Mouse (Mus musculus) liver, adult 2 months (tissue): Measurements from ENCODE around the gene Ppp3ca. TPM values are rescaled to one million over a fixed set of nuclear protein-coding genes. Genes with fewer than 3 reads are reported as not detected.

ENCODE experiments used
- DNase-seq: peaks from one replicate; pipeline ENCODE4 v3.0.0-alpha.2; 2011; ENCODE audit warnings: low read depth, low spot score; ENCODE audit errors: extremely low read depth
- H3K27ac ChIP-seq: fragments of 200-500 bp; replicated peaks from 2 replicates; pipeline ENCODE4 v1.5.1; 2012; ENCODE audit warnings: low read depth, mild to moderate bottlenecking, control low read depth, inconsistent platforms, low read length; ENCODE audit not compliant: insufficient read depth
- H3K27me3 ChIP-seq: fragments of 200-500 bp; 2 replicates; pipeline ENCODE4 v1.6.1; 2012; ENCODE audit warnings: mild to moderate bottlenecking, moderate library complexity, low read length, inconsistent platforms; ENCODE audit not compliant: control insufficient read depth, insufficient read depth
- H3K36me3 ChIP-seq: fragments of 200-500 bp; 2 replicates; pipeline ENCODE4 v1.6.1; 2012; ENCODE audit warnings: low read length, inconsistent platforms; ENCODE audit not compliant: control insufficient read depth, insufficient read depth
- H3K4me1 ChIP-seq: fragments of 200-500 bp; 2 replicates; pipeline ENCODE4 v1.6.1; 2011; ENCODE audit warnings: low read length; ENCODE audit not compliant: control insufficient read depth, insufficient read depth
- H3K4me3 ChIP-seq: fragments of 200-500 bp; 2 replicates; pipeline ENCODE4 v1.5.1; 2011; ENCODE audit warnings: low read depth, mild to moderate bottlenecking, control low read depth, low read length, moderate library complexity; ENCODE audit not compliant: insufficient read depth
- H3K79me2 ChIP-seq: fragments of 200-500 bp; 2 replicates; pipeline ENCODE4 v1.6.1; 2012; ENCODE audit warnings: inconsistent platforms, mild to moderate bottlenecking, low read length, moderate library complexity; ENCODE audit not compliant: control insufficient read depth, insufficient read depth
- H3K9ac ChIP-seq: fragments of 200-500 bp; 2 replicates; pipeline ENCODE4 v1.6.1; 2012; ENCODE audit warnings: low read depth, mild to moderate bottlenecking, control low read depth, inconsistent platforms, low read length
- CTCF ChIP-seq: fragments of 200-500 bp; IDR thresholded peaks from 2 replicates; pipeline ENCODE4 v1.5.1; 2011; ENCODE audit warnings: low read depth, low read length, control low read depth
- POLR2A ChIP-seq: fragments of 200-500 bp; IDR thresholded peaks from 2 replicates; pipeline ENCODE4 v1.6.1; 2011; ENCODE audit warnings: low read length, control low read depth; ENCODE audit not compliant: insufficient read depth; ENCODE audit errors: extremely low read depth
- WGBS: fragments of 180-500 bp; shearing (Covaris S2); methylation state at CpG from one replicate; pipeline ENCODE4 v1.1.7; 2018; 5-methylcytosine and 5-hydroxymethylcytosine counted together
- polyA plus RNA-seq: library from polyadenylated mRNA; depleted of rRNA; stranded (reverse); fragments of >200 nt; gene quantifications from 2 replicates; pipeline ENCODE4 v1.2.3, GENCODE M21; 2012
- total RNA-seq: library from RNA; depleted of rRNA; stranded (reverse); fragments of >200 nt; gene quantifications from 2 replicates; pipeline ENCODE4 v1.2.3, GENCODE M21; 2014

The Ppp3ca gene
- total and polyA plus RNA-seq, 2 experiments: 9.8 to 23.0 TPM

GRCm38 (mm10) chr3:136744295-136744897 is 74.5 kb downstream of the Ppp3ca start:
- H3K9ac ChIP-seq: no peak overlapping the region
- 31% methylated on average over 10 of the region's 10 CpGs for WGBS
- H3K79me2 ChIP-seq: peaks cover 33% of the 10 kb centered on the region
- no peak overlapping the region for H3K4me3 ChIP-seq
- no peaks in the 10 kb centered on the region for H3K27me3 ChIP-seq
- peak; percentile 22 for DNase-seq
- H3K36me3 ChIP-seq: no peaks in the 10 kb centered on the region
- H3K4me1 ChIP-seq: peaks cover 7% of the 10 kb centered on the region
- H3K27ac ChIP-seq: no peak overlapping the region
- no peak for TF ChIP-seq CTCF
- no peak for TF ChIP-seq POLR2A

GRCm38 (mm10) chr3:136745456-136745855 is 75.5 kb downstream of the Ppp3ca start:
- TF ChIP-seq POLR2A (no peak), CTCF (no peak)
- Histone ChIP-seq H3K4me1 (peaks cover 7% of the 10 kb centered on the region), H3K4me3 (no peak overlapping the region), H3K9ac (no peak overlapping the region), H3K36me3 (no peaks in the 10 kb centered on the region), H3K27ac (no peak overlapping the region), H3K79me2 (peaks cover 34% of the 10 kb centered on the region), H3K27me3 (no peaks in the 10 kb centered on the region)
- WGBS: 50% methylated on average over 7 of the region's 7 CpGs
- no peak for DNase-seq

- no peaks in the 10 kb centered on the region for H3K36me3 ChIP-seq
- H3K4me1 ChIP-seq: peaks cover 7% of the 10 kb centered on the region
- DNase-seq: no peak
- 97% methylated on average over 6 of the region's 6 CpGs for WGBS
- no peak overlapping the region for H3K4me3 ChIP-seq
- no peaks in the 10 kb centered on the region for H3K27me3 ChIP-seq
- peaks cover 31% of the 10 kb centered on the region for H3K79me2 ChIP-seq
- no peak overlapping the region for H3K9ac ChIP-seq
- no peak overlapping the region for H3K27ac ChIP-seq
- no peak for TF ChIP-seq POLR2A
- no peak for TF ChIP-seq CTCF
Observed at GRCm38 (mm10) chr3:136748761-136749476, 79.0 kb downstream of the Ppp3ca start.

- Histone ChIP-seq H3K27ac (no peak overlapping the region), H3K9ac (no peak overlapping the region), H3K36me3 (no peaks in the 10 kb centered on the region), H3K4me1 (peaks cover 4% of the 10 kb centered on the region), H3K4me3 (no peak overlapping the region), H3K79me2 (peaks cover 31% of the 10 kb centered on the region), H3K27me3 (no peaks in the 10 kb centered on the region)
- no peak for TF ChIP-seq POLR2A
- TF ChIP-seq CTCF: no peak
- no peak for DNase-seq
Observed at GRCm38 (mm10) chr3:136749477-136749797, 79.5 kb downstream of the Ppp3ca start.

- no peaks in the 10 kb centered on the region for H3K36me3 ChIP-seq
- TF ChIP-seq CTCF: no peak
- no peak for TF ChIP-seq POLR2A
- 50% methylated on average over 2 of the region's 2 CpGs for WGBS
- no peak overlapping the region for H3K27ac ChIP-seq
- no peak overlapping the region for H3K4me3 ChIP-seq
- H3K79me2 ChIP-seq: peaks cover 30% of the 10 kb centered on the region; the same call in 1 of the 2 replicates
- H3K4me1 ChIP-seq: peaks cover 2% of the 10 kb centered on the region; the same call in 1 of the 2 replicates
- DNase-seq: peak; percentile 17
- H3K27me3 ChIP-seq: no peaks in the 10 kb centered on the region
- H3K9ac ChIP-seq: no peak overlapping the region
Observed at GRCm38 (mm10) chr3:136749951-136750350, 80.0 kb downstream of the Ppp3ca start.
